Mouse (Mus musculus): ENCODE data around the gene Gm20532. TPM values are rescaled to one million over a fixed set of nuclear protein-coding genes. Genes with fewer than 3 reads are reported as not detected.

The Gm20532 gene
- polyA plus RNA-seq, 1 experiment from 2014 or later, result not detected

- 89% methylated on average over 3 of the region's 3 CpGs for WGBS
- Histone ChIP-seq H3K9me3 (no peaks in the 10 kb centered on the region), H3K36me3 (peaks cover 5% of the 10 kb centered on the region; the same call in 1 of the 2 replicates), H3K27me3 (replicated peaks) (no peaks in the 10 kb centered on the region), H3K4me1 (replicated peaks) (peaks cover 22% of the 10 kb centered on the region), H3K9ac (no peak overlapping the region), H3K4me3 (replicated peaks) (no peak overlapping the region), H3K4me2 (replicated peaks) (no peak overlapping the region), H3K27ac (no peak overlapping the region)
- no peak for ATAC-seq
These were observed 12.0 kb downstream of the Gm20532 start for GRCm38 (mm10) chr2:26598462-26598861.

GRCm38 (mm10) chr2:26599965-26600364 lies 13.5 kb downstream of the Gm20532 start:
- no peak overlapping the region for H3K27ac ChIP-seq
- no peak overlapping the region for H3K9ac ChIP-seq
- 88% methylated on average over 4 of the region's 4 CpGs for WGBS
- no peaks in the 10 kb centered on the region for H3K9me3 ChIP-seq
- peaks cover 3% of the 10 kb centered on the region; the same call in 1 of the 2 replicates for H3K36me3 ChIP-seq
- H3K4me1 ChIP-seq (replicated peaks), result peaks cover 24% of the 10 kb centered on the region
- no peaks in the 10 kb centered on the region for H3K27me3 ChIP-seq (replicated peaks)
- H3K4me3 ChIP-seq (replicated peaks), result no peak overlapping the region
- H3K4me2 ChIP-seq (replicated peaks), result no peak overlapping the region
- no peak for ATAC-seq

GRCm38 (mm10) chr2:26600664-26601063 lies 14.2 kb downstream of the Gm20532 start:
- Histone ChIP-seq H3K36me3 (0 out of 2 replicates have a peak, but pooled peaks cover 3% of the 10 kb centered on the region), H3K9ac (no peak overlapping the region), H3K9me3 (no peaks in the 10 kb centered on the region), H3K27me3 (replicated peaks) (no peaks in the 10 kb centered on the region), H3K27ac (no peak overlapping the region), H3K4me3 (replicated peaks) (no peak overlapping the region), H3K4me1 (replicated peaks) (peaks cover 21% of the 10 kb centered on the region), H3K4me2 (replicated peaks) (no peak overlapping the region)
- ATAC-seq, result no peak
- 73% methylated on average over 2 of the region's 2 CpGs for WGBS

GRCm38 (mm10) chr2:26601595-26601994 lies 15.2 kb downstream of the Gm20532 start:
- Histone ChIP-seq H3K4me3 (replicated peaks) (no peak overlapping the region), H3K27ac (no peak overlapping the region), H3K4me1 (replicated peaks) (peaks cover 24% of the 10 kb centered on the region), H3K36me3 (no peaks in the 10 kb centered on the region), H3K4me2 (replicated peaks) (no peak overlapping the region), H3K27me3 (replicated peaks) (no peaks in the 10 kb centered on the region), H3K9ac (no peak overlapping the region), H3K9me3 (no peaks in the 10 kb centered on the region)
- WGBS, result 90% methylated on average over 1 of the region's 1 CpGs
- no peak for ATAC-seq

- peak overlapping the region; percentile 73 for H3K4me3 ChIP-seq (replicated peaks)
- H3K27ac ChIP-seq, result no peak overlapping the region
- no peaks in the 10 kb centered on the region for H3K36me3 ChIP-seq
- peak overlapping the region; percentile 86 for H3K4me2 ChIP-seq (replicated peaks)
- ATAC-seq, result no peak
- no peaks in the 10 kb centered on the region for H3K9me3 ChIP-seq
- 82% methylated on average over 5 of the region's 5 CpGs for WGBS
- peaks cover 32% of the 10 kb centered on the region for H3K4me1 ChIP-seq (replicated peaks)
- no peaks in the 10 kb centered on the region for H3K27me3 ChIP-seq (replicated peaks)
- peak overlapping the region; percentile 86 for H3K9ac ChIP-seq
These were observed 16.2 kb downstream of the Gm20532 start for GRCm38 (mm10) chr2:26602631-26603030.

GRCm38 (mm10) chr2:26603159-26603558 lies 16.7 kb downstream of the Gm20532 start:
- H3K4me1 ChIP-seq (replicated peaks), result peaks cover 35% of the 10 kb centered on the region
- peak overlapping the region; percentile 86 for H3K9ac ChIP-seq
- peak overlapping the region; percentile 91 for H3K27ac ChIP-seq
- peak overlapping the region; percentile 86 for H3K4me2 ChIP-seq (replicated peaks)
- 8% methylated on average over 6 of the region's 6 CpGs for WGBS
- no peaks in the 10 kb centered on the region for H3K27me3 ChIP-seq (replicated peaks)
- ATAC-seq, result peak; percentile 1; the same call in 1 of the 2 replicates
- no peaks in the 10 kb centered on the region for H3K36me3 ChIP-seq
- no peaks in the 10 kb centered on the region for H3K9me3 ChIP-seq
- peak overlapping the region; percentile 73 for H3K4me3 ChIP-seq (replicated peaks)

- no peaks in the 10 kb centered on the region for H3K27me3 ChIP-seq (replicated peaks)
- under 1% methylated on average over 101 of the region's 103 CpGs for WGBS
- H3K27ac ChIP-seq, result peak within 1 kb of the TSS; percentile 91
- H3K4me1 ChIP-seq (replicated peaks), result peaks cover 36% of the 10 kb centered on the region
- H3K36me3 ChIP-seq, result no peaks in the 10 kb centered on the region
- peak within 1 kb of the TSS; percentile 73 for H3K4me3 ChIP-seq (replicated peaks)
- no peaks in the 10 kb centered on the region for H3K9me3 ChIP-seq
- peak within 1 kb of the TSS; percentile 86 for H3K9ac ChIP-seq
- H3K4me2 ChIP-seq (replicated peaks), result peak within 1 kb of the TSS; percentile 86
- peak; percentile 91 for ATAC-seq
These were observed 17.6 kb downstream of the Gm20532 start, which contains the start of gene Agpat2 for GRCm38 (mm10) chr2:26603720-26604671. Agpat2 (minus strand) TSS chr2:26604417.

GRCm38 (mm10) chr2:26605331-26605730 lies 18.9 kb downstream of the Gm20532 start:
- Histone ChIP-seq H3K4me3 (replicated peaks) (no peak overlapping the region), H3K9ac (no peak overlapping the region), H3K9me3 (no peaks in the 10 kb centered on the region), H3K27me3 (replicated peaks) (no peaks in the 10 kb centered on the region), H3K27ac (no peak overlapping the region), H3K4me1 (replicated peaks) (peaks cover 31% of the 10 kb centered on the region), H3K4me2 (replicated peaks) (no peak overlapping the region), H3K36me3 (no peaks in the 10 kb centered on the region)
- WGBS, result 83% methylated on average over 8 of the region's 8 CpGs
- ATAC-seq, result no peak

GRCm38 (mm10) chr2:26606579-26606978 lies 20.1 kb downstream of the Gm20532 start:
- Histone ChIP-seq H3K4me1 (replicated peaks) (peaks cover 27% of the 10 kb centered on the region), H3K4me3 (replicated peaks) (no peak overlapping the region), H3K9ac (no peak overlapping the region), H3K9me3 (no peaks in the 10 kb centered on the region), H3K27me3 (replicated peaks) (no peaks in the 10 kb centered on the region), H3K27ac (0 out of 2 replicates have a peak overlapping the region, but pooled peaks have one; percentile 4), H3K36me3 (no peaks in the 10 kb centered on the region), H3K4me2 (replicated peaks) (no peak overlapping the region)
- 71% methylated on average over 3 of the region's 3 CpGs for WGBS
- ATAC-seq, result no peak

- H3K27ac ChIP-seq, result peak overlapping the region; percentile 4; the same call in 1 of the 2 replicates
- no peaks in the 10 kb centered on the region for H3K9me3 ChIP-seq
- no peaks in the 10 kb centered on the region for H3K36me3 ChIP-seq
- no peak overlapping the region for H3K9ac ChIP-seq
- ATAC-seq, result no peak
- H3K4me3 ChIP-seq (replicated peaks), result no peak overlapping the region
- no peaks in the 10 kb centered on the region for H3K27me3 ChIP-seq (replicated peaks)
- no peak overlapping the region for H3K4me2 ChIP-seq (replicated peaks)
- WGBS, result 40% methylated on average over 6 of the region's 6 CpGs
- peaks cover 25% of the 10 kb centered on the region for H3K4me1 ChIP-seq (replicated peaks)
These were observed 20.8 kb downstream of the Gm20532 start for GRCm38 (mm10) chr2:26607056-26607910.

- ATAC-seq, result no peak
- Histone ChIP-seq H3K4me2 (replicated peaks) (no peak overlapping the region), H3K9me3 (no peaks in the 10 kb centered on the region), H3K27me3 (replicated peaks) (no peaks in the 10 kb centered on the region), H3K4me3 (replicated peaks) (no peak overlapping the region), H3K4me1 (replicated peaks) (peaks cover 16% of the 10 kb centered on the region), H3K36me3 (no peaks in the 10 kb centered on the region), H3K27ac (no peak overlapping the region), H3K9ac (no peak overlapping the region)
These were observed 22.3 kb downstream of the Gm20532 start for GRCm38 (mm10) chr2:26608781-26609180.

GRCm38 (mm10) chr2:26609261-26609661 lies 22.8 kb downstream of the Gm20532 start:
- H3K9ac ChIP-seq, result no peak overlapping the region
- H3K4me2 ChIP-seq (replicated peaks), result no peak overlapping the region
- H3K36me3 ChIP-seq, result no peaks in the 10 kb centered on the region
- H3K27ac ChIP-seq, result no peak overlapping the region
- H3K4me1 ChIP-seq (replicated peaks), result peaks cover 16% of the 10 kb centered on the region
- no peaks in the 10 kb centered on the region for H3K27me3 ChIP-seq (replicated peaks)
- ATAC-seq, result no peak
- H3K4me3 ChIP-seq (replicated peaks), result no peak overlapping the region
- H3K9me3 ChIP-seq, result no peaks in the 10 kb centered on the region

Measured in intestine, embryonic 15.5 days (tissue).